Mouse (Mus musculus): ENCODE measurements around the gene Ninj1.

GRCm38 (mm10) chr13:49188966-49189360 is 1.7 kb downstream of the Ninj1 start:
- TF ChIP-seq CTCF (conservative IDR thresholded peaks at IDR 0.05; ENCODE audit: insufficient read depth, insufficient read length, low read depth, low read length) = no peak
- no peak for TF ChIP-seq POLR2A (IDR thresholded peaks at IDR 0.05; ENCODE audit: low read depth, low read length)
